Mouse (Mus musculus) G1E (cell line): ENCODE measurements around the gene Kpna2.

ENCODE experiments used
- CTCF ChIP-seq: IDR thresholded peaks from 2 replicates; pipeline ENCODE4 v1.5.1; 2012; ENCODE audit warnings: low read depth, low read length, inconsistent platforms, mixed read lengths
- GATA1 ChIP-seq: IDR thresholded peaks from 2 replicates; pipeline ENCODE4 v1.6.1; 2012; ENCODE audit warnings: borderline replicate concordance, low read length, inconsistent platforms, mixed read lengths
- GATA2 ChIP-seq: IDR thresholded peaks from 2 replicates; pipeline ENCODE4 v1.6.1; 2012; ENCODE audit warnings: low read depth, low read length, inconsistent platforms, borderline replicate concordance
- POLR2AphosphoS5 ChIP-seq: IDR thresholded peaks from 2 replicates; pipeline ENCODE4 v1.6.1; 2012; ENCODE audit warnings: low read depth, low read length, inconsistent platforms; ENCODE audit not compliant: insufficient replicate concordance
- TAL1 ChIP-seq: conservative IDR thresholded peaks from 2 replicates; pipeline ENCODE4 v1.6.1; 2012; ENCODE audit warnings: low read depth, low read length, inconsistent platforms, mixed read lengths

DNA sequence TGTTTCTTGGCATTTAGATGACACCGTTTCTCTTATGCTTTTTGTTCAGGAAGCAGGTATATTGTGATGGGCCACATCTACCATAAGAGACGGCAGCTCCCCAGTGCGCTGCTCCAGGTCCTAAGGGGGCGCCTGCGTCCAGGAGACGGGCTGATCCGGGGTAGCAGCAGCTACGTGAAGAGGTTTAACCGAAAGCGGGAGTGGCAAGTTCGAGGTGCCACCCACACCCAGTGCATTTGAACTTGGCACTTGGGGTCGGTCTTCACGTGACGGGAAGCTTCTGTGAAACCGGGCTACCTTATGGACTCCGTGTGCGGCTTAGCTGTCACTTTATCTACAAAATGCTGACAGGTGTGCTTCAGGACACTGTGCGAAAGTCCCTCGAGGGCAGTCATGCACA, 30.2 kb upstream of the Kpna2 start:
- TF ChIP-seq CTCF (no peak), GATA2 (no peak), POLR2AphosphoS5 (no peak), TAL1 (no peak), GATA1 (no peak)
